Mouse (Mus musculus) forebrain, embryonic 16.5 days (tissue): Measurements from ENCODE around the gene Igtp. TPM values are rescaled to one million over a fixed set of nuclear protein-coding genes. Genes with fewer than 3 reads are reported as not detected.
"Not testable (repeated sequence)": the region's sequence is repeated elsewhere in the genome, so short reads cannot be mapped to it uniquely, and the experiment has no call there.

Source experiments
- ATAC-seq: fragments of 200-750 bp; cut with Nextera tagmentation; 2 replicates; pipeline ENCODE4 v1.8.0; 2017; ENCODE audit warnings: mild to moderate bottlenecking, moderate library complexity
- H3K27ac ChIP-seq: fragments of 300-500 bp; sonication (generic); 2 replicates; pipeline ENCODE4 v1.5.1; 2014; ENCODE audit warnings: low read length, control low read depth
- H3K27me3 ChIP-seq: fragments of 300-500 bp; sonication (generic); replicated peaks from 2 replicates; pipeline ENCODE4 v1.6.1; 2014; ENCODE audit warnings: low read length; ENCODE audit not compliant: control insufficient read depth, insufficient read depth
- H3K36me3 ChIP-seq: fragments of 300-500 bp; sonication (generic); 2 replicates; pipeline ENCODE4 v1.6.1; 2014; ENCODE audit not compliant: control insufficient read depth, insufficient read depth
- H3K4me1 ChIP-seq: fragments of 300-500 bp; sonication (generic); replicated peaks from 2 replicates; pipeline ENCODE4 v1.6.1; 2014; ENCODE audit warnings: low read length; ENCODE audit not compliant: control insufficient read depth, insufficient read depth
- H3K4me2 ChIP-seq: fragments of 300-500 bp; sonication (generic); 2 replicates; pipeline ENCODE4 v1.6.1; 2014; ENCODE audit warnings: mild to moderate bottlenecking, low read length, control low read depth
- H3K4me3 ChIP-seq: fragments of 300-500 bp; sonication (generic); replicated peaks from 2 replicates; pipeline ENCODE4 v1.5.1; 2014; ENCODE audit warnings: mild to moderate bottlenecking, low read length, control low read depth
- H3K9ac ChIP-seq: fragments of 300-500 bp; sonication (generic); replicated peaks from 2 replicates; pipeline ENCODE4 v1.6.1; 2014; ENCODE audit warnings: low read depth, low read length, control low read depth
- H3K9me3 ChIP-seq: fragments of 300-500 bp; sonication (generic); 2 replicates; pipeline ENCODE4 v1.6.1; 2016; ENCODE audit warnings: low read length; ENCODE audit not compliant: control insufficient read depth
- WGBS: fragments of 180-500 bp; shearing (Covaris S2); extraction: QIAGEN DNeasy Blood & Tissue Kit; methylation state at CpG from one replicate; pipeline ENCODE4 v1.1.7; 2014; 5-methylcytosine and 5-hydroxymethylcytosine counted together
- polyA plus RNA-seq: library from polyadenylated mRNA; unstranded; fragments of >200 nt; fragmentation: Nextera tagmentation; extraction: Ambion mirVana; gene quantifications from 2 replicates; pipeline ENCODE4 v1.2.1, GENCODE M21; 2015

Igtp gene
- polyA plus RNA-seq, 1 experiment from 2014 or later = 1.3 TPM

- Histone ChIP-seq H3K27me3 (no peaks in the 10 kb centered on the region), H3K4me3 (no peak overlapping the region), H3K9me3 (no peaks in the 10 kb centered on the region), H3K27ac (no peak overlapping the region), H3K4me1 (no peaks in the 10 kb centered on the region), H3K4me2 (no peak overlapping the region), H3K36me3 (no peaks in the 10 kb centered on the region), H3K9ac (no peak overlapping the region)
- 64% methylated on average over 7 of the region's 7 CpGs for WGBS
- no peak for ATAC-seq
Measured at GRCm38 (mm10) chr11:58224313-58224712, 25.0 kb downstream of the Igtp start.

GRCm38 (mm10) chr11:58224872-58225271 lies 25.5 kb downstream of the Igtp start:
- ATAC-seq, H3K4me3 ChIP-seq, H3K9ac ChIP-seq, H3K36me3 ChIP-seq, H3K9me3 ChIP-seq, H3K27ac ChIP-seq, H3K4me2 ChIP-seq, H3K4me1 ChIP-seq, H3K27me3 ChIP-seq: not testable (repeated sequence)
- WGBS = 88% methylated on average over 2 of the region's 2 CpGs

- Histone ChIP-seq H3K9ac (no peak overlapping the region), H3K27me3 (no peaks in the 10 kb centered on the region), H3K4me1 (no peaks in the 10 kb centered on the region), H3K36me3 (no peaks in the 10 kb centered on the region), H3K4me2 (no peak overlapping the region), H3K9me3 (no peaks in the 10 kb centered on the region), H3K27ac (no peak overlapping the region), H3K4me3 (no peak overlapping the region)
- ATAC-seq = no peak; the same call in 1 of the 2 replicates
- WGBS = 10% methylated on average over 5 of the region's 5 CpGs
Measured at GRCm38 (mm10) chr11:58225655-58226054, 26.3 kb downstream of the Igtp start.

- no peak overlapping the region for H3K4me2 ChIP-seq
- H3K9me3 ChIP-seq = no peaks in the 10 kb centered on the region
- H3K4me3 ChIP-seq = no peak overlapping the region
- H3K27ac ChIP-seq = no peak overlapping the region
- ATAC-seq = no peak
- H3K4me1 ChIP-seq = no peaks in the 10 kb centered on the region
- H3K27me3 ChIP-seq = no peaks in the 10 kb centered on the region
- no peak overlapping the region for H3K9ac ChIP-seq
- H3K36me3 ChIP-seq = no peaks in the 10 kb centered on the region
Measured at GRCm38 (mm10) chr11:58226425-58226824, 27.1 kb downstream of the Igtp start.

GRCm38 (mm10) chr11:58228021-58228420 lies 28.7 kb downstream of the Igtp start:
- not testable (repeated sequence) for H3K27ac ChIP-seq, H3K27me3 ChIP-seq, H3K36me3 ChIP-seq, H3K9me3 ChIP-seq, H3K4me3 ChIP-seq, ATAC-seq, H3K9ac ChIP-seq, H3K4me1 ChIP-seq, H3K4me2 ChIP-seq
- 97% methylated on average over 2 of the region's 2 CpGs for WGBS

- H3K27me3 ChIP-seq = no peaks in the 10 kb centered on the region
- ATAC-seq = no peak
- H3K27ac ChIP-seq = no peak overlapping the region
- H3K4me3 ChIP-seq = no peak overlapping the region
- no peak overlapping the region for H3K9ac ChIP-seq
- no peaks in the 10 kb centered on the region for H3K9me3 ChIP-seq
- no peaks in the 10 kb centered on the region for H3K36me3 ChIP-seq
- no peak overlapping the region for H3K4me2 ChIP-seq
- H3K4me1 ChIP-seq = no peaks in the 10 kb centered on the region
- 68% methylated on average over 16 of the region's 16 CpGs for WGBS
Measured at GRCm38 (mm10) chr11:58230396-58230910, 31.1 kb downstream of the Igtp start.

GRCm38 (mm10) chr11:58231156-58231555 lies 31.8 kb downstream of the Igtp start:
- Histone ChIP-seq H3K27me3 (no peaks in the 10 kb centered on the region), H3K36me3 (no peaks in the 10 kb centered on the region), H3K9ac (no peak overlapping the region), H3K27ac (no peak overlapping the region), H3K9me3 (no peaks in the 10 kb centered on the region), H3K4me2 (no peak overlapping the region), H3K4me3 (no peak overlapping the region), H3K4me1 (no peaks in the 10 kb centered on the region)
- no peak for ATAC-seq
- 88% methylated on average over 8 of the region's 8 CpGs for WGBS

DNA sequence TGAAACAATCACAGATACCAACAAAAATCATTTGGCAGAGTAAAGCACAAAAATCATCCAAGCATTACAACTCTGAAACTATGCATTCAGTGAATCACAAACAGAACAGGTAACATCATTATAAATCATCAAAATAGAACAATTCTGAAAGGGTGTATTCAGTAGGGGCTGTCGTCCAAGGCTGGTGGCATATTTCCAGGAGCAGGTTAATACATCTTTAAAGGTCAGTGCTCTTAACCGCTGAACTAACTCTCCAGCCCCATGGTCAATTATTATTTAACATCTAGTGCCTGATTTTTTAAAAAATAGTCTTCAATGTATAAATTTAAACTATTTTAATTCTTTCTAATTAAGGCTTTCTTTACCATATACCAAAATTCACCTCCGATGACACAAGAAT lies 35.2 kb downstream of the Igtp start:
- not testable (repeated sequence) for H3K9me3 ChIP-seq, H3K27ac ChIP-seq, H3K4me2 ChIP-seq, H3K4me3 ChIP-seq, H3K9ac ChIP-seq, H3K36me3 ChIP-seq, ATAC-seq, H3K27me3 ChIP-seq, H3K4me1 ChIP-seq
- WGBS = 76% methylated on average over 3 of the region's 3 CpGs

DNA sequence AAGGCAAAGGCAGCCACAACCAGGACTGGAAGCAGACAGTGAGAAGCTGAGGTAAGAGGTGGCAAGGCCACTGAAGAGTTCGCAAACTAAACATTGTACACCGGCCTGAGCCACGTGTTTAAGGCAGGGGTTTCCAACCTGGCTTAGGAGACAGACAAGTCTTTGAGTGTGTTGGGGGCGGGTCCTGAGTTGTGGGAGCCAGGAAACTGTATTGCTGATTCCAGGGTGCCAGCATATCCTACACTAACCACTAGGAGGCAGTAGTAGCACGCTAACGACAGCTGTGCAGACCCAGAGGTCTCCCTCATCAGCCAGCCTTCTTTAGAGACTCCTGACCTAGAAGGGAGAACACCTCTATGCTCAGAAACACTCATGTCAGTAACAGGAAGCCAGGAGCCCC lies 35.8 kb downstream of the Igtp start:
- WGBS = 10% methylated on average over 6 of the region's 6 CpGs
- Histone ChIP-seq H3K27ac (no peak overlapping the region), H3K4me1 (peaks cover 6% of the 10 kb centered on the region; the same call in 1 of the 2 replicates), H3K27me3 (no peaks in the 10 kb centered on the region), H3K9ac (no peak overlapping the region), H3K4me3 (no peak overlapping the region), H3K36me3 (no peaks in the 10 kb centered on the region), H3K9me3 (no peaks in the 10 kb centered on the region), H3K4me2 (no peak overlapping the region)
- ATAC-seq = no peak
